Mouse (Mus musculus) limb, embryonic 15.5 days (tissue): ENCODE results near the gene Nthl1. TPM values are rescaled to one million over a fixed set of nuclear protein-coding genes. Genes with fewer than 3 reads are reported as not detected.

Source experiments
- ATAC-seq: fragments of 200-750 bp; cut with Nextera tagmentation; 2 replicates; pipeline ENCODE4 v1.8.0; 2017; ENCODE audit warnings: low read depth, moderate TSS enrichment; ENCODE audit not compliant: insufficient number of reproducible peaks, low FRiP score, low TSS enrichment
- H3K27ac ChIP-seq: fragments of 300-500 bp; sonication (generic); 2 replicates; pipeline ENCODE4 v1.5.1; 2015; ENCODE audit warnings: moderate library complexity, mild to moderate bottlenecking, inconsistent platforms
- H3K27me3 ChIP-seq: fragments of 300-500 bp; sonication (generic); 2 replicates; pipeline ENCODE4 v1.6.1; 2015; ENCODE audit warnings: inconsistent platforms
- H3K36me3 ChIP-seq: fragments of 300-500 bp; sonication (generic); 2 replicates; pipeline ENCODE4 v1.6.1; 2015; ENCODE audit warnings: inconsistent platforms
- H3K4me1 ChIP-seq: fragments of 300-500 bp; sonication (generic); 2 replicates; pipeline ENCODE4 v1.6.1; 2015; ENCODE audit warnings: inconsistent platforms
- H3K4me2 ChIP-seq: fragments of 300-500 bp; sonication (generic); 2 replicates; pipeline ENCODE4 v1.6.1; 2015; ENCODE audit warnings: mild to moderate bottlenecking, inconsistent platforms
- H3K4me3 ChIP-seq: fragments of 300-500 bp; sonication (generic); 2 replicates; pipeline ENCODE4 v1.5.1; 2015; ENCODE audit warnings: mild to moderate bottlenecking, inconsistent platforms
- H3K9ac ChIP-seq: fragments of 300-500 bp; sonication (generic); 2 replicates; pipeline ENCODE4 v1.6.1; 2015; ENCODE audit warnings: inconsistent platforms
- H3K9me3 ChIP-seq: fragments of 300-500 bp; sonication (generic); 2 replicates; pipeline ENCODE4 v1.6.1; 2016; ENCODE audit warnings: inconsistent platforms
- WGBS: fragments of 180-500 bp; shearing (Covaris S2); methylation state at CpG from one replicate; pipeline ENCODE4 v1.1.7; 2015; 5-methylcytosine and 5-hydroxymethylcytosine counted together
- polyA plus RNA-seq: library from polyadenylated mRNA; unstranded; fragments of >200 nt; fragmentation: Nextera tagmentation; extraction: Ambion mirVana; gene quantifications from 2 replicates; pipeline ENCODE4 v1.2.1, GENCODE M21; 2015

Gene Nthl1
- polyA plus RNA-seq = 20.9 and 21.3 TPM in 2 replicates

GRCm38 (mm10) chr17:24632167-24632812 is at the start of gene Nthl1, which contains the start of gene Tsc2:
TSS of gene Nthl1 (plus strand) at chr17:24632680.
TSS of gene Tsc2 (minus strand) at chr17:24632630.
- peaks cover 41% of the 10 kb centered on the region for H3K36me3 ChIP-seq
- WGBS = under 1% methylated on average over 51 of the region's 51 CpGs
- H3K27me3 ChIP-seq = no peaks in the 10 kb centered on the region
- H3K4me2 ChIP-seq = peak within 1 kb of the TSS; percentile 81
- peak within 1 kb of the TSS; percentile 96 for H3K27ac ChIP-seq
- peak; percentile 85 for ATAC-seq
- H3K9ac ChIP-seq = peak within 1 kb of the TSS; percentile 52
- H3K4me1 ChIP-seq = peaks cover 31% of the 10 kb centered on the region
- H3K4me3 ChIP-seq = peak within 1 kb of the TSS; percentile 55
- no peaks in the 10 kb centered on the region for H3K9me3 ChIP-seq

- WGBS = 56% methylated on average over 5 of the region's 5 CpGs
Measured at GRCm38 (mm10) chr17:24583599-24584460, 48.6 kb upstream of the Nthl1 start.

DNA sequence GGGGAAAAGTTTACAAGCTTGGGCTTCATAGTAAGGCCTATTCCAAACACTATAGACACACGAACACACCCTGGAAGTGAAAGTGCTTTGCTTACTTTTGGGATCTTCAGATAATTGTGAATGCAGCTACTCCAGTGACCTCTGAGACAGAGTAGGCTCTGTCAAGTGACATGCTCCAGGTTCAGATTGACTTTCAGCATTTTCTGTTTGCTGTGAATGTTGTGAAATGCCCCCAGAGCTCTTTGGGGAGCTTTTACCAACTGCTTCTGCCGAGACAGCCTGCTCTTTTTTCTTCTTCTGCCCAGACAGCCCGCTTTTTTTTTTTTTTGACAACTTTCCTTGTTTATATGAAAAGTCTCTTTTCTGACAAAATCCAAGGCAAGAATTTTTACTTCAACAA is 48.0 kb upstream of the Nthl1 start:
- H3K27me3 ChIP-seq = no peaks in the 10 kb centered on the region
- H3K9ac ChIP-seq = no peak overlapping the region
- WGBS = 64% methylated on average over 3 of the region's 3 CpGs
- H3K36me3 ChIP-seq = peaks cover 90% of the 10 kb centered on the region
- no peak for ATAC-seq
- H3K27ac ChIP-seq = no peak overlapping the region
- H3K4me3 ChIP-seq = no peak overlapping the region
- H3K4me2 ChIP-seq = no peak overlapping the region
- no peaks in the 10 kb centered on the region for H3K9me3 ChIP-seq
- H3K4me1 ChIP-seq = no peaks in the 10 kb centered on the region

More at GRCm38 (mm10) chr17:24583599-24584460, 48.6 kb upstream of the Nthl1 start:
- Histone ChIP-seq H3K9me3 (no peaks in the 10 kb centered on the region), H3K27ac (no peak overlapping the region), H3K4me1 (no peaks in the 10 kb centered on the region), H3K4me3 (no peak overlapping the region), H3K9ac (no peak overlapping the region), H3K27me3 (no peaks in the 10 kb centered on the region), H3K36me3 (peaks cover 91% of the 10 kb centered on the region), H3K4me2 (no peak overlapping the region)
- no peak for ATAC-seq

DNA sequence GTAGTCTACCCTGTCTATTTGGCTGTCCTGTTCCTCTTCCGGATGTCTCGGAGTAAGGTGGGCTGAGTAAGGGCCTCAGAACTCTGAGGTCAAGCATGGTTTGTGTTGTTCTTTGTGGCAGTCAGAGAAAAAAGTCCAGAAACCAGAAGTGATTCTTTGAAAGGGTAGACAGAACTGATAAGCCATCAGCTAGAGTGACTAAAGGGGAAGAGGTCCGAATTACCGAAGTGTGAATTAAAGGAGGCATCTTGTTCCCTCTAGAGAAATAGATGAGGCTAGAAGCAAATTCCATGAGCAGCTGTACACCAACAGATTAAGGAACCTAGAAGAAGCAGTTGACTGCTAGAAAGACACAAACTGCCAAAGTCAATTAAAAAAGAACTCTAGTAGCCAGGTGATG is 45.9 kb upstream of the Nthl1 start:
- H3K4me3 ChIP-seq = no peak overlapping the region
- no peak overlapping the region for H3K9ac ChIP-seq
- ATAC-seq = no peak
- H3K36me3 ChIP-seq = peaks cover 87% of the 10 kb centered on the region
- H3K27me3 ChIP-seq = no peaks in the 10 kb centered on the region
- H3K4me2 ChIP-seq = no peak overlapping the region
- 93% methylated on average over 4 of the region's 4 CpGs for WGBS
- H3K4me1 ChIP-seq = no peaks in the 10 kb centered on the region
- no peaks in the 10 kb centered on the region for H3K9me3 ChIP-seq
- H3K27ac ChIP-seq = no peak overlapping the region

DNA sequence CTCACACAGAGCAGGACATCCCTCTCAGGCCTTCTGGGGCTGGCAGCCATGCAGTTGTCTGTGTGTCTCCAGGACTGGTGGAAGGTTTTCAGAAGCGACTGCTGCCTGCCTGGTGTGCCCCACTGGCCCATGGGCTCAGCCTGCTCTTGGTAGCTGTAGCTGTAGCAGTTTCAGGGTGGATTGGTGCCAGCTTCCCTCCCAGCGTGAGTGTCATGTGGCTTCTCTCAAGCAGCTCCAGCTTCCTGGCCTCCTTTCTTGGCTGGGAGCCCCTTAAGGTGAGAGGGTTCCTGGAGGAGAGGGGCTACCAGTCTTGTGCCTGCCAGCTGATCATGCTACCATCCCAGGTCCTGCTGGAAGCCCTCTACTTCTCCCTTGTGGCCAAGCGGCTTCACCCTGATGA is 41.5 kb upstream of the Nthl1 start:
- no peaks in the 10 kb centered on the region for H3K27me3 ChIP-seq
- H3K9ac ChIP-seq = no peak overlapping the region
- H3K36me3 ChIP-seq = peaks cover 91% of the 10 kb centered on the region
- no peak for ATAC-seq
- no peaks in the 10 kb centered on the region for H3K9me3 ChIP-seq
- H3K4me3 ChIP-seq = no peak overlapping the region
- H3K4me1 ChIP-seq = no peaks in the 10 kb centered on the region
- no peak overlapping the region for H3K4me2 ChIP-seq
- 76% methylated on average over 3 of the region's 3 CpGs for WGBS
- no peak overlapping the region for H3K27ac ChIP-seq

DNA sequence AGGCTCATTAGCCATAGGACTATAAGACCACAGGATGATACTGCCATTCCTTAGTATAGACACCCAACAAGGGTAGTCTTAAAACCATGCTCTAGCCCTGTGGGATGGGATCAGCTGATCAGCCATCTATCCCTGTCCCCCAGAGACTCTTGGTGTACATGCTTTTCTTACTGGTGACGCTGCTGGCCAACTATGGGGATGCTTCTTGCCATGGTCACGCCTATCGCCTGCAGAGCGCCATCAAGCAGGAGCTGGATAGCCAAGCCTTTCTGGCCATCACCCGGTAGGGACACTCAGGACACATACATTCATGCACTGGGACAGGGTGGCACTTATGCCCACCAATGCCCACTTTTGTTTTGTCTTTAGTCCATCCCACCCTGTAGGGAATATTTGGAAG is 40.8 kb upstream of the Nthl1 start:
- Histone ChIP-seq H3K9ac (no peak overlapping the region), H3K36me3 (peaks cover 91% of the 10 kb centered on the region), H3K9me3 (no peaks in the 10 kb centered on the region), H3K4me3 (no peak overlapping the region), H3K4me2 (no peak overlapping the region), H3K27me3 (no peaks in the 10 kb centered on the region), H3K27ac (no peak overlapping the region), H3K4me1 (no peaks in the 10 kb centered on the region)
- ATAC-seq = no peak
- 96% methylated on average over 5 of the region's 5 CpGs for WGBS

DNA sequence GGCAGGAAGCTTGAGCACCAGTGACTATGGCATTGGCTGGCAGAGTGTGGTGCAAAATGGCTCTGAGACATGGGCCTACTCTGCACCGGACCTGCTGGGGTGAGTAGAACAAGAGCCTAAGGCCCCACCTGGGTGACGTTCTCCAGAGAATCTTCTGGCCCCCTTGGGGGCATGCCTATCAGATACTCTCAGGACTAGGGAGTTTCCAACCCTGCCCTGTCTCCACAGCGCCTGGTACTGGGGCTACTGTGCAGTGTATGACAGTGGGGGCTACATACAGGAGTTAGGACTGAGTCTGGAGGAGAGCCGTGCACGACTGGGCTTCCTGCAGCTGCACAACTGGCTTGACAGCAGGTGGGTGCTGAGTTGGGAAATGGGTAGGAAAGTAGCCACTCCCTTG is 39.2 kb upstream of the Nthl1 start:
- Histone ChIP-seq H3K27ac (no peak overlapping the region), H3K9me3 (no peaks in the 10 kb centered on the region), H3K4me2 (no peak overlapping the region), H3K4me1 (no peaks in the 10 kb centered on the region), H3K4me3 (no peak overlapping the region), H3K27me3 (no peaks in the 10 kb centered on the region), H3K9ac (no peak overlapping the region), H3K36me3 (peaks cover 93% of the 10 kb centered on the region)
- ATAC-seq = no peak
- 89% methylated on average over 5 of the region's 5 CpGs for WGBS

DNA sequence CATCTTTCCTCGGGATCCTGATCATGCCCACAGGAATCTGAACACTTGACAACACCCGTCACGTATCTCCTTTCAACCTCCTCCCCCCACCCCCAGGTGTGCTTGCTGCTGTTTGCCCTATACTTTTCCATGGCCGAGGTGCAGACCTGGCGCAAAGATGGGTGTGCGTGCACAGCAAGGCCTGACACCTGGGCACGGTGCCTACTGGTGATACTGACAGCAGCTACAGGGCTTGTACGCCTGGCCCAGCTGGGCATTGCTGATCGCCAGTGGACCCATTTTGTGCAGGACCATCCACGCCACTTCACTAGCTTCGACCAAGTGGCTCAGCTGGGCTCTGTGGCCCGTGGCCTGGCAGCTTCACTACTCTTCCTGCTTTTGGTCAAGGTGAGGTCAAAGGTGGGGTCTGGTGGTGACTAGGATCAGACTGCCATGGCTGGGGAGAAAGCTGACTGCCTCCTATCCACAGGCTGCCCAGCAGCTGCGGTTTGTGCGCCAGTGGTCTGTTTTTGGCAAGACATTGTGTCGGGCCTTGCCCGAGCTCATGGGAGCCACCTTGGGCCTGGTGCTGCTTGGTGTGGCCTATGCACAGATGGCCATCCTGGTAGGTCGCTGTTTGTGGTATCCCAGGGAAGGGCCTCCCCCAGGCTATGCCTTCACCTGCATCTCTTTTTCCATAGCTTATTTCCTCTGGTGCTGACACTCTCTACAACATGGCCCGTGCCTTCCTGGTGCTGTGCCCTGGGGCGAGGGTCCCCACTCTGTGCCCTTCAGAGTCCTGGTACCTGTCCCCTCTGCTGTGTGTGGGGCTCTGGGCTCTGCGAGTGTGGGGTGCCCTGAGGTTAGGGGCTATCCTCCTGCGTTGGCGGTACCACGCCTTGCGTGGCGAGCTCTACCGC is 38.2 kb upstream of the Nthl1 start:
- Histone ChIP-seq H3K27me3 (no peaks in the 10 kb centered on the region), H3K9ac (no peak overlapping the region), H3K9me3 (no peaks in the 10 kb centered on the region), H3K4me3 (no peak overlapping the region), H3K27ac (no peak overlapping the region), H3K4me2 (no peak overlapping the region), H3K4me1 (no peaks in the 10 kb centered on the region), H3K36me3 (peaks cover 97% of the 10 kb centered on the region)
- 91% methylated on average over 26 of the region's 26 CpGs for WGBS
- ATAC-seq = no peak

DNA sequence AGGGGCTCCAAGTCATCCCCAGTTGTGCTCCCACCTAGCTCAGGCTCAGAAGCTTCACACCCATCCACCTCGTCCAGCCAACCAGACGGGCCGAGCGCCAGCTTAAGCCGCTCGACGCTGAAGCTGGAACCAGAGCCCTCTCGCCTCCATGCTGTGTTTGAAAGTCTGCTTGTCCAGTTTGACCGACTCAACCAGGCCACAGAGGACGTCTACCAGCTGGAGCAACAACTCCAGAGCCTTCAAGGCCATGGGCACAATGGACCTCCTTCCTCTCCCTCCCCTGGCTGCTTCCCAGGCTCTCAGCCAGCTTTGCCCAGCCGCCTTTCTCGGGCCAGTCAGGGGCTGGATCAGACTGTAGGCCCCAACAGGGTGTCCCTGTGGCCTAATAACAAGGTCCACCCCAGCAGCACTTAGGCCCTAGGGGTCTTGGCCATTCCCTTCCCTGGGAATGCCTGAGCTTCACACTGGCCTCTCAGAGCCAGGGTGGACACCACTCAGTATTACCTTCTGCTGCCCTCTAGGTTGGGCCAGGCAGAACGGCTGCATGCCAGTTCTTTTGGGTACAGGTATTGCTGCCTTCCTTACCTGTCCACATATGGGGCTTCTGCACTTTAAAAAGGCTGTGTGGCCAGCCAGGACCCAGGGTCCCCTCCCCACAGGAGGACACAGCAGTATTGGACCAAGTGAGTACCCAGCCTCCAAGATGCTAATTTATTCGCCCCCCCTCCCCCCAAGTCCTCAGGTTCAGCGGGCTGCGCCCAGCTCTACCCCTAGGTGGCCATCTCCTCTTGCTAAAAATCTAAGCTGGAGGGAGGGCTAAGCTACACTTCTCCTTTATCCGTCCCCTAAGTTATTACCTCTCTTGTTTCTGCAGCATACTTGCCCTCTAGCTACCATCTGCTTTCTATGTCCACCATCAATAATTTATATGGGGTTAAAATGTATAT is 37.1 kb upstream of the Nthl1 start:
- 72% methylated on average over 17 of the region's 17 CpGs for WGBS
- ATAC-seq = no peak
- Histone ChIP-seq H3K4me3 (no peak overlapping the region), H3K9ac (no peak overlapping the region), H3K4me1 (no peaks in the 10 kb centered on the region), H3K27me3 (no peaks in the 10 kb centered on the region), H3K36me3 (peaks cover 99% of the 10 kb centered on the region), H3K27ac (no peak overlapping the region), H3K9me3 (no peaks in the 10 kb centered on the region), H3K4me2 (no peak overlapping the region)

DNA sequence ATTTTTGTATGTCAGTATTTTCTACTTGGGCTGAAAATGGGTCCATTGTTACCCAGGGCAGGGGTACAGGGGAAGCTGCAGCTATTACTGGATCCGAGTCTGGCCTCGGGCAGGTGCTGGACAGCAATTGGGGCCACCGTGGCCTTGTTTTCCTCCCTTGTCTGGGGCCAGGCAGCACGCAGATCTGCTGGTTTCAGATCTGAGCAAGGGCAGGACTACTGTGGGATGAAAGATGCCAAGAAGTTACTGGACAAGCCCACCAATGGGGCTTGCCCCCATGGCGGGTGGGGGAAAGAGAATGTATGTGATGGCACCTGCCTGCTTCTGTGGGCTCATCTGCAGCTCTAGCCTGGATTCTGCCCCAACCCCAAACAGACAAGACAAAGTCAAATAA is 36.4 kb upstream of the Nthl1 start:
- Histone ChIP-seq H3K9me3 (no peaks in the 10 kb centered on the region), H3K27ac (no peak overlapping the region), H3K4me2 (no peak overlapping the region), H3K9ac (no peak overlapping the region), H3K36me3 (peaks cover 99% of the 10 kb centered on the region), H3K4me3 (no peak overlapping the region), H3K4me1 (no peaks in the 10 kb centered on the region), H3K27me3 (no peaks in the 10 kb centered on the region)
- 76% methylated on average over 5 of the region's 5 CpGs for WGBS
- ATAC-seq = no peak
